Mouse (Mus musculus) gastrocnemius, adult 8-10 months (tissue): ENCODE measurements around the gene Prl3b1. TPM values are rescaled to one million over a fixed set of nuclear protein-coding genes. Genes with fewer than 3 reads are reported as not detected.

Experiments used
- DNase-seq, 2 experiments: peaks; one replicate each; pipeline ENCODE4 v3.0.0; 2022; ENCODE audit warnings: low spot score in 2 of 2
- total RNA-seq, 4 experiments: library from RNA; stranded (reverse); gene quantifications; 2 replicates each; pipeline ENCODE4 v1.2.4; 2022

Prl3b1 gene
- total RNA-seq: not detected

GRCm38 (mm10) chr13:27241547-27241946 is at the start of gene Prl3b1:
Prl3b1 (plus strand) TSS chr13:27241847.
- no peak for DNase-seq

GRCm38 (mm10) chr13:27196359-27196758 is 45.3 kb upstream of the Prl3b1 start, which contains the start of gene Prl3c1:
Prl3c1 (plus strand) TSS chr13:27196659.
- DNase-seq: no peak

GRCm38 (mm10) chr13:27259136-27259535 is 17.5 kb downstream of the Prl3b1 start, which contains the start of gene Prl3a1:
Prl3a1 (plus strand) TSS chr13:27259436.
- DNase-seq: no peak

Other genes with a start within 250 kb of the Prl3b1 start
- gene Prl, start 184.3 kb upstream of the Prl3b1 start, total RNA-seq: not detected
- gene Prl3d1, start 147.7 kb upstream of the Prl3b1 start, total RNA-seq: not detected
- gene Prl3d2, start 120.1 kb upstream of the Prl3b1 start, total RNA-seq: not detected
- gene Prl3d3, start 85.1 kb upstream of the Prl3b1 start, total RNA-seq: not detected
- gene Prl3c1, start 45.2 kb upstream of the Prl3b1 start, total RNA-seq: not detected
- not detected for gene Prl3a1, start 17.6 kb downstream of the Prl3b1 start, total RNA-seq
- not detected for gene Prl6a1, start 70.8 kb downstream of the Prl3b1 start, total RNA-seq
- not detected for gene Prl8a2, start 103.8 kb downstream of the Prl3b1 start, total RNA-seq
- not detected for gene Prl2b1, start 149.0 kb downstream of the Prl3b1 start, total RNA-seq
- gene Prl8a6, start 196.8 kb downstream of the Prl3b1 start, total RNA-seq: not detected